Mouse (Mus musculus) myocyte (in vitro differentiated cells): ENCODE results near the gene BC051019. TPM values are rescaled to one million over a fixed set of nuclear protein-coding genes. Genes with fewer than 3 reads are reported as not detected.

Experiments used
- H3K27me3 ChIP-seq: one replicate; pipeline ENCODE4 v1.6.1; 2011; ENCODE audit not compliant: control insufficient read depth, insufficient read depth, insufficient read length
- H3K36me3 ChIP-seq: one replicate; pipeline ENCODE4 v1.6.1; 2011; ENCODE audit not compliant: control insufficient read depth, insufficient read depth
- H3K4me2 ChIP-seq: one replicate; pipeline ENCODE4 v1.6.1; 2011; ENCODE audit warnings: low read depth, control low read depth
- H3K4me3 ChIP-seq: one replicate; pipeline ENCODE4 v1.5.1; 2011; ENCODE audit warnings: mild to moderate bottlenecking, control low read depth, moderate library complexity
- H3K79me2 ChIP-seq: one replicate; pipeline ENCODE4 v1.6.1; 2011; ENCODE audit not compliant: control insufficient read depth, insufficient read depth
- H3ac ChIP-seq: one replicate; pipeline ENCODE4 v1.6.1; 2011; ENCODE audit not compliant: control insufficient read depth, insufficient read length
- CEBPB ChIP-seq: IDR thresholded peaks from 2 replicates; pipeline ENCODE4 v1.6.1; 2011; ENCODE audit warnings: mild to moderate bottlenecking, moderate library complexity; ENCODE audit not compliant: poor library complexity, insufficient read depth, severe bottlenecking
- E2F4 ChIP-seq: IDR thresholded peaks from one replicate; pipeline ENCODE4 v1.6.1; 2011; ENCODE audit warnings: mild to moderate bottlenecking, control low read depth, moderate library complexity; ENCODE audit not compliant: insufficient read depth
- MAX ChIP-seq: IDR thresholded peaks from one replicate; pipeline ENCODE4 v1.6.1; 2011; ENCODE audit warnings: low read depth, mild to moderate bottlenecking, control low read depth
- MYOD1 ChIP-seq, 3 experiments: IDR thresholded peaks; one replicate each; pipeline ENCODE4 v1.6.1; 2011; ENCODE audit warnings: control low read depth in 2 of 3, low read depth in 2 of 3, mild to moderate bottlenecking in 2 of 3, moderate library complexity in 1 of 3; ENCODE audit not compliant: insufficient read length in 2 of 3, control insufficient read depth in 1 of 3
- MYOG ChIP-seq, 3 experiments: IDR thresholded peaks; one replicate each; pipeline ENCODE4 v1.6.1; 2011; ENCODE audit warnings: control low read depth in 2 of 3, low read depth in 2 of 3, mild to moderate bottlenecking in 2 of 3; ENCODE audit not compliant: insufficient read length in 2 of 3, control insufficient read depth in 1 of 3, insufficient read depth in 1 of 3
- POLR2A ChIP-seq: IDR thresholded peaks from one replicate; pipeline ENCODE4 v1.6.1; 2011; ENCODE audit warnings: low read depth, mild to moderate bottlenecking, control low read depth, moderate library complexity; ENCODE audit not compliant: insufficient read length
- POLR2AphosphoS2 ChIP-seq: IDR thresholded peaks from one replicate; pipeline ENCODE4 v1.6.1; 2011; ENCODE audit warnings: low read depth, control low read depth; ENCODE audit not compliant: insufficient read length
- REST ChIP-seq: IDR thresholded peaks from one replicate; pipeline ENCODE4 v1.6.1; 2011; ENCODE audit warnings: mild to moderate bottlenecking, control low read depth, moderate library complexity; ENCODE audit not compliant: insufficient read depth, insufficient read length
- SRF ChIP-seq: IDR thresholded peaks from one replicate; pipeline ENCODE4 v1.6.1; 2011; ENCODE audit warnings: low read depth; ENCODE audit not compliant: control insufficient read depth, insufficient read length
- TCF12 ChIP-seq: IDR thresholded peaks from one replicate; pipeline ENCODE4 v1.6.1; 2011; ENCODE audit warnings: mild to moderate bottlenecking, control low read depth; ENCODE audit not compliant: poor library complexity, insufficient read depth, severe bottlenecking
- TCF3 ChIP-seq: IDR thresholded peaks from one replicate; pipeline ENCODE4 v1.6.1; 2011; ENCODE audit warnings: low read depth, control low read depth; ENCODE audit not compliant: insufficient read length
- USF1 ChIP-seq: IDR thresholded peaks from one replicate; pipeline ENCODE4 v1.6.1; 2011; ENCODE audit warnings: low read depth, mild to moderate bottlenecking, control low read depth, moderate library complexity
- polyA plus RNA-seq: library from polyadenylated mRNA; unstranded; fragments of >200 nt; fragmentation: generic; extraction: Trizol; gene quantifications from one replicate; pipeline ENCODE4 v1.2.1, GENCODE M21; 2012; ENCODE audit warnings: missing spikeins

Gene BC051019
- 33.3 TPM for polyA plus RNA-seq

- H3K4me2 ChIP-seq: no peak within 1 kb of the TSS
- no peaks in the 10 kb centered on the region for H3K36me3 ChIP-seq
- no peak within 1 kb of the TSS for H3K4me3 ChIP-seq
- no peaks in the 10 kb centered on the region for H3K79me2 ChIP-seq
- TF ChIP-seq POLR2AphosphoS2: no peak
- no peak for TF ChIP-seq MAX
- no peak for TF ChIP-seq CEBPB
- no peak for TF ChIP-seq REST
- no peak for TF ChIP-seq TCF12
- no peak for TF ChIP-seq TCF3
- no peak for TF ChIP-seq POLR2A
- no peak for TF ChIP-seq USF1
- TF ChIP-seq SRF: no peak
- TF ChIP-seq E2F4: no peak
- TF ChIP-seq MYOD1 (IDR thresholded peaks at IDR 0.05; ENCODE audit: control insufficient read depth in 1 of 3, insufficient read length in 2 of 3, low read depth in 2 of 3): no peak
- no peak for TF ChIP-seq MYOG (IDR thresholded peaks at IDR 0.05; ENCODE audit: control insufficient read depth in 1 of 3, insufficient read depth in 1 of 3, insufficient read length in 2 of 3, low read depth in 2 of 3)
- no peaks in the 10 kb centered on the region for H3K27me3 ChIP-seq
- no peak within 1 kb of the TSS for H3ac ChIP-seq
Observed at GRCm38 (mm10) chr7:109723697-109724096, at the start of gene BC051019. Gene BC051019, minus strand, starts transcription at chr7:109723850.

GRCm38 (mm10) chr7:109772251-109772650 lies 48.6 kb upstream of the BC051019 start:
- Histone ChIP-seq H3K27me3 (peaks cover 4% of the 10 kb centered on the region), H3K79me2 (no peaks in the 10 kb centered on the region), H3K4me2 (no peak overlapping the region), H3ac (no peak overlapping the region), H3K4me3 (no peak overlapping the region), H3K36me3 (no peaks in the 10 kb centered on the region)
- no peak for TF ChIP-seq POLR2A
- no peak for TF ChIP-seq MYOD1 (IDR thresholded peaks at IDR 0.05; ENCODE audit: control insufficient read depth in 1 of 3, insufficient read length in 2 of 3, low read depth in 2 of 3)
- no peak for TF ChIP-seq TCF3
- TF ChIP-seq CEBPB: no peak
- TF ChIP-seq REST: no peak
- TF ChIP-seq TCF12: no peak
- TF ChIP-seq MAX: no peak

GRCm38 (mm10) chr7:109768699-109769383 lies 45.2 kb upstream of the BC051019 start:
- no peak overlapping the region for H3K4me3 ChIP-seq
- H3ac ChIP-seq: no peak overlapping the region

GRCm38 (mm10) chr7:109767575-109768350 lies 44.1 kb upstream of the BC051019 start:
- Histone ChIP-seq H3K27me3 (peaks cover 6% of the 10 kb centered on the region), H3K36me3 (no peaks in the 10 kb centered on the region), H3K79me2 (no peaks in the 10 kb centered on the region), H3ac (no peak overlapping the region), H3K4me2 (no peak overlapping the region), H3K4me3 (no peak overlapping the region)
- TF ChIP-seq E2F4: no peak
- no peak for TF ChIP-seq MYOD1 (IDR thresholded peaks at IDR 0.05; ENCODE audit: control insufficient read depth in 1 of 3, insufficient read length in 2 of 3, low read depth in 2 of 3)
- no peak for TF ChIP-seq CEBPB
- no peak for TF ChIP-seq USF1
- TF ChIP-seq MYOG (IDR thresholded peaks at IDR 0.05; ENCODE audit: control insufficient read depth in 1 of 3, insufficient read depth in 1 of 3, insufficient read length in 2 of 3, low read depth in 2 of 3): no peak
- no peak for TF ChIP-seq REST
- TF ChIP-seq MAX: no peak
- TF ChIP-seq TCF3: no peak
- TF ChIP-seq POLR2A: no peak
- no peak for TF ChIP-seq TCF12
- TF ChIP-seq POLR2AphosphoS2: no peak
- TF ChIP-seq SRF: no peak

More at GRCm38 (mm10) chr7:109768699-109769383, 45.2 kb upstream of the BC051019 start:
- TF ChIP-seq MAX (no peak), REST (no peak), POLR2A (no peak), MYOG (IDR thresholded peaks at IDR 0.05; ENCODE audit: control insufficient read depth in 1 of 3, insufficient read depth in 1 of 3, insufficient read length in 2 of 3, low read depth in 2 of 3) (no peak), TCF12 (no peak), POLR2AphosphoS2 (no peak), TCF3 (no peak), SRF (no peak), E2F4 (no peak), USF1 (no peak), CEBPB (no peak), MYOD1 (IDR thresholded peaks at IDR 0.05; ENCODE audit: control insufficient read depth in 1 of 3, insufficient read length in 2 of 3, low read depth in 2 of 3) (no peak)
- no peaks in the 10 kb centered on the region for H3K79me2 ChIP-seq
- H3K36me3 ChIP-seq: no peaks in the 10 kb centered on the region
- no peak overlapping the region for H3K4me2 ChIP-seq
- peaks cover 6% of the 10 kb centered on the region for H3K27me3 ChIP-seq

- H3K4me3 ChIP-seq: no peak overlapping the region
- no peaks in the 10 kb centered on the region for H3K36me3 ChIP-seq
- H3ac ChIP-seq: no peak overlapping the region
- H3K4me2 ChIP-seq: no peak overlapping the region
- H3K27me3 ChIP-seq: peaks cover 6% of the 10 kb centered on the region
- TF ChIP-seq MAX (no peak), MYOD1 (IDR thresholded peaks at IDR 0.05; ENCODE audit: control insufficient read depth in 1 of 3, insufficient read length in 2 of 3, low read depth in 2 of 3) (no peak), TCF12 (no peak), E2F4 (no peak), MYOG (IDR thresholded peaks at IDR 0.05; ENCODE audit: control insufficient read depth in 1 of 3, insufficient read depth in 1 of 3, insufficient read length in 2 of 3, low read depth in 2 of 3) (no peak), USF1 (no peak)
- no peaks in the 10 kb centered on the region for H3K79me2 ChIP-seq
Observed at GRCm38 (mm10) chr7:109764009-109764408, 40.4 kb upstream of the BC051019 start.
